Mouse (Mus musculus) kidney, postnatal 14 days (tissue): ENCODE measurements at regions not wholly inside any gene's neighbourhood (a gene's known extent, or its start where the extent isn't known, plus 50 kb on each side); places are given as distances from the start of the nearest gene placed in this dataset.

Experiments used
- DNase-seq: peaks from one replicate; pipeline ENCODE4 v3.0.0; 2022; ENCODE audit warnings: mixed read lengths

- peak; percentile 0 for DNase-seq
Observed at GRCm38 (mm10) chrY:89267946-89268345, 215.3 kb downstream of the Gm21294 start.
